Mouse (Mus musculus) left cerebral cortex, postnatal 36 days (tissue): ENCODE data around the gene Fgfr2. TPM values are rescaled to one million over a fixed set of nuclear protein-coding genes. Genes with fewer than 3 reads are reported as not detected.
"Not testable (repeated sequence)": the region's sequence is repeated elsewhere in the genome, so short reads cannot be mapped to it uniquely, and the experiment has no call there.

Experiments
- DNase-seq, 2 experiments: peaks; one replicate each; pipeline ENCODE4 v3.0.0; 2021 to 2022; ENCODE audit warnings: low spot score in 2 of 2, mixed read lengths in 1 of 2
- intact Hi-C: fragments of 180-260 bp; cut with DNase I; formaldehyde crosslinking; loops from one replicate; pipeline ENCODE4 v1.15.1; 2025
- total RNA-seq, 2 experiments: library from RNA; stranded (reverse); gene quantifications; 2 replicates each; pipeline ENCODE4 v1.2.3; 2021

The Fgfr2 gene
- total RNA-seq, 2 experiments from 2014 or later: 41.6 to 46.6 TPM

GRCm38 (mm10) chr7:130162718-130163117 lies 2960.4 kb downstream of the Fgfr2 start:
- intact Hi-C loops: no loop called here
- no peak for DNase-seq

GRCm38 (mm10) chr7:130161581-130161980 lies 2961.6 kb downstream of the Fgfr2 start:
- no peak for DNase-seq
- intact Hi-C loops: no loop called here

- intact Hi-C loops: no loop called here
- DNase-seq: no peak
Measured at GRCm38 (mm10) chr7:130158845-130159244, 2964.3 kb downstream of the Fgfr2 start.

- intact Hi-C loops: no loop called here
- DNase-seq: no peak
Measured at GRCm38 (mm10) chr7:130153363-130153969, 2969.7 kb downstream of the Fgfr2 start.

GRCm38 (mm10) chr7:130148906-130149305 lies 2974.2 kb downstream of the Fgfr2 start:
- DNase-seq: no peak
- intact Hi-C loops: no loop called here

- DNase-seq: no peak
- intact Hi-C loops: no loop called here
Measured at GRCm38 (mm10) chr7:130147230-130147629, 2975.9 kb downstream of the Fgfr2 start.

GRCm38 (mm10) chr7:130145211-130145610 lies 2977.9 kb downstream of the Fgfr2 start:
- DNase-seq: no peak
- intact Hi-C loops: no loop called here

GRCm38 (mm10) chr7:130143371-130143770 lies 2979.8 kb downstream of the Fgfr2 start:
- DNase-seq: no peak
- intact Hi-C loops: no loop called here

- DNase-seq: no peak
- intact Hi-C loops: no loop called here
Measured at GRCm38 (mm10) chr7:130141088-130141873, 2981.9 kb downstream of the Fgfr2 start.

GRCm38 (mm10) chr7:130134924-130135365 lies 2988.2 kb downstream of the Fgfr2 start:
- intact Hi-C loops: no loop called here
- DNase-seq: no peak

GRCm38 (mm10) chr7:130134428-130134827 lies 2988.7 kb downstream of the Fgfr2 start:
- intact Hi-C loops, DNase-seq: not testable (repeated sequence)

- DNase-seq: no peak
- intact Hi-C loops: no loop called here
Measured at GRCm38 (mm10) chr7:130130226-130130625, 2992.9 kb downstream of the Fgfr2 start.

GRCm38 (mm10) chr7:130129359-130129960 lies 2993.7 kb downstream of the Fgfr2 start:
- intact Hi-C loops: no loop called here
- no peak for DNase-seq

- intact Hi-C loops: no loop called here
- DNase-seq: no peak
Measured at GRCm38 (mm10) chr7:130121507-130121906, 3001.6 kb downstream of the Fgfr2 start.

- DNase-seq: no peak
- intact Hi-C loops: no loop called here
Measured at GRCm38 (mm10) chr7:130119466-130119865, 3003.7 kb downstream of the Fgfr2 start.

- intact Hi-C loops: no loop called here
- no peak for DNase-seq
Measured at GRCm38 (mm10) chr7:130118726-130119125, 3004.4 kb downstream of the Fgfr2 start.

GRCm38 (mm10) chr7:130117466-130118123 lies 3005.6 kb downstream of the Fgfr2 start:
- intact Hi-C loops: no loop called here
- no peak for DNase-seq

GRCm38 (mm10) chr7:130114436-130114835 lies 3008.7 kb downstream of the Fgfr2 start:
- no peak for DNase-seq
- intact Hi-C loops: no loop called here
